Mouse (Mus musculus): Measurements from ENCODE around the gene D5Ertd579e. TPM values are rescaled to one million over a fixed set of nuclear protein-coding genes. Genes with fewer than 3 reads are reported as not detected.

The D5Ertd579e gene
- polyA plus RNA-seq, 1 experiment, result 8.6 TPM

- Histone ChIP-seq H3K4me3 (ENCODE audit: insufficient read depth, poor library complexity, severe bottlenecking) (no peak overlapping the region), H3K79me3 (ENCODE audit: low read depth) (no peaks in the 10 kb centered on the region), H3K27me3 (ENCODE audit: control insufficient read depth, insufficient read depth, insufficient read length) (no peaks in the 10 kb centered on the region), H3K36me3 (ENCODE audit: control insufficient read depth, insufficient read depth) (no peaks in the 10 kb centered on the region), H3ac (ENCODE audit: control insufficient read depth, insufficient read length, low read depth) (no peak overlapping the region), H3K79me2 (ENCODE audit: control insufficient read depth, insufficient read depth) (no peaks in the 10 kb centered on the region)
- no peak for TF ChIP-seq MAX (IDR thresholded peaks at IDR 0.05)
- no peak for TF ChIP-seq CEBPB (IDR thresholded peaks at IDR 0.05; ENCODE audit: low read depth)
- TF ChIP-seq MYOG (IDR thresholded peaks at IDR 0.05; ENCODE audit: control insufficient read depth, extremely low read depth, insufficient read length), result no peak
- TF ChIP-seq USF1 (IDR thresholded peaks at IDR 0.05; ENCODE audit: low read depth), result no peak
- TF ChIP-seq FOSL1 (IDR thresholded peaks at IDR 0.05; ENCODE audit: insufficient read depth, low read length, poor library complexity, severe bottlenecking), result no peak
Observed at GRCm38 (mm10) chr5:36736009-36736408, 40.2 kb upstream of the D5Ertd579e start.

DNA sequence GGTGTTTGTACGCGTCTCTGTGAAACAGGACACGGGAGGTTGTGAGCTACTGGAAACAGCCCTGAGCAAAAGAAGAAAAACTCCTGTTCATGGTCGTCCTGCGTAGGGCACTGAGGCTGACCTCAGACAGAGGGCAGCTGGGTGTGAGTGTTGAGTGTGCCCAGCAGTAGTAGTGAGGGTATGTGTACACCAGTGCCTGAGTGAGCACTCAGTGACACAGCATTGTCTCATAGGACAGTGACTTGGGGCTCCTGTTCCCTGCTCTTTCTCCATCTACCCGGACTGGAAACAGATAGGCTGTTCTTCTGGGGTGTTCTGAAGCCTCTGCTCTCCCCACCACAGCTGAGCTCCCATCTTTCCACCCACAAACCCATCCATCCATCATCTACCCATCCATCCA lies 39.3 kb upstream of the D5Ertd579e start:
- Histone ChIP-seq H3ac (ENCODE audit: control insufficient read depth, insufficient read length, low read depth) (no peak overlapping the region), H3K27me3 (ENCODE audit: control insufficient read depth, insufficient read depth, insufficient read length) (no peaks in the 10 kb centered on the region), H3K79me3 (ENCODE audit: low read depth) (no peaks in the 10 kb centered on the region), H3K79me2 (ENCODE audit: control insufficient read depth, insufficient read depth) (no peaks in the 10 kb centered on the region), H3K4me3 (ENCODE audit: insufficient read depth, poor library complexity, severe bottlenecking) (no peak overlapping the region), H3K36me3 (ENCODE audit: control insufficient read depth, insufficient read depth) (no peaks in the 10 kb centered on the region)
- no peak for TF ChIP-seq USF1 (IDR thresholded peaks at IDR 0.05; ENCODE audit: low read depth)
- no peak for TF ChIP-seq MYOD1 (IDR thresholded peaks at IDR 0.05; ENCODE audit: control insufficient read depth, insufficient read length, low read depth)

DNA sequence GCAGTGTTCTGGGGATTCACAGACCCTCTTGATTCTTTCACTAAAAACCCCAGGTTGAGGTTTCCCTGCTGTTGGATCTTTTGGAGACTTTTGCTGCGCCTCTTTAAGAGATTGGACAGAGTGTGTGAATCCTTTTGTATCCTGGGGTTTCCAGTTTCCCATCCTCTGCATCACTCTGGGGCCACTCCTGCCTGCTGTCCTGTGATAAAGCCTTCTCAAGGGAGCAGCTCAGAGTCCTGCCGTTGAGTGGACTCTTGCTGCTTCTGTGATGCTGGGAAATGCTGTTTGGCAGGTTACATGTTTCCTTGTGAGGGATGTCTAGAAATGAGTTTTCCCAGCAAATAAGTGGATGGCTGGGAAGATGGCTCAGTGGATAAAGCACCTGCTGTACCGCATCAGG lies 37.6 kb upstream of the D5Ertd579e start:
- TF ChIP-seq MYOG (IDR thresholded peaks at IDR 0.05; ENCODE audit: control insufficient read depth, extremely low read depth, insufficient read length) (no peak), MYOD1 (IDR thresholded peaks at IDR 0.05; ENCODE audit: control insufficient read depth, insufficient read length, low read depth) (no peak), USF1 (IDR thresholded peaks at IDR 0.05; ENCODE audit: low read depth) (no peak), FOSL1 (IDR thresholded peaks at IDR 0.05; ENCODE audit: insufficient read depth, low read length, poor library complexity, severe bottlenecking) (no peak), CTCF (IDR thresholded peaks at IDR 0.05; ENCODE audit: control insufficient read depth, insufficient read depth, insufficient read length) (no peak), MAX (IDR thresholded peaks at IDR 0.05) (no peak), CEBPB (IDR thresholded peaks at IDR 0.05; ENCODE audit: low read depth) (no peak)
- Histone ChIP-seq H3K36me3 (ENCODE audit: control insufficient read depth, insufficient read depth) (no peaks in the 10 kb centered on the region), H3K27me3 (ENCODE audit: control insufficient read depth, insufficient read depth, insufficient read length) (no peaks in the 10 kb centered on the region), H3K79me3 (ENCODE audit: low read depth) (no peaks in the 10 kb centered on the region), H3ac (ENCODE audit: control insufficient read depth, insufficient read length, low read depth) (no peak overlapping the region), H3K4me3 (ENCODE audit: insufficient read depth, poor library complexity, severe bottlenecking) (no peak overlapping the region), H3K79me2 (ENCODE audit: control insufficient read depth, insufficient read depth) (no peaks in the 10 kb centered on the region)

- no peaks in the 10 kb centered on the region for H3K79me2 ChIP-seq (ENCODE audit: control insufficient read depth, insufficient read depth)
- H3K27me3 ChIP-seq (ENCODE audit: control insufficient read depth, insufficient read depth, insufficient read length), result no peaks in the 10 kb centered on the region
- no peak overlapping the region for H3K4me3 ChIP-seq (ENCODE audit: insufficient read depth, poor library complexity, severe bottlenecking)
- no peaks in the 10 kb centered on the region for H3K36me3 ChIP-seq (ENCODE audit: control insufficient read depth, insufficient read depth)
- H3ac ChIP-seq (ENCODE audit: control insufficient read depth, insufficient read length, low read depth), result no peak overlapping the region
- H3K79me3 ChIP-seq (ENCODE audit: low read depth), result no peaks in the 10 kb centered on the region
- no peak for TF ChIP-seq USF1 (IDR thresholded peaks at IDR 0.05; ENCODE audit: low read depth)
- no peak for TF ChIP-seq FOSL1 (IDR thresholded peaks at IDR 0.05; ENCODE audit: insufficient read depth, low read length, poor library complexity, severe bottlenecking)
- no peak for TF ChIP-seq CTCF (IDR thresholded peaks at IDR 0.05; ENCODE audit: control insufficient read depth, insufficient read depth, insufficient read length)
- no peak for TF ChIP-seq MAX (IDR thresholded peaks at IDR 0.05)
- no peak for TF ChIP-seq MYOD1 (IDR thresholded peaks at IDR 0.05; ENCODE audit: control insufficient read depth, insufficient read length, low read depth)
- TF ChIP-seq MYOG (IDR thresholded peaks at IDR 0.05; ENCODE audit: control insufficient read depth, extremely low read depth, insufficient read length), result no peak
- no peak for TF ChIP-seq CEBPB (IDR thresholded peaks at IDR 0.05; ENCODE audit: low read depth)
Observed at GRCm38 (mm10) chr5:36731901-36732652, 36.3 kb upstream of the D5Ertd579e start.

DNA sequence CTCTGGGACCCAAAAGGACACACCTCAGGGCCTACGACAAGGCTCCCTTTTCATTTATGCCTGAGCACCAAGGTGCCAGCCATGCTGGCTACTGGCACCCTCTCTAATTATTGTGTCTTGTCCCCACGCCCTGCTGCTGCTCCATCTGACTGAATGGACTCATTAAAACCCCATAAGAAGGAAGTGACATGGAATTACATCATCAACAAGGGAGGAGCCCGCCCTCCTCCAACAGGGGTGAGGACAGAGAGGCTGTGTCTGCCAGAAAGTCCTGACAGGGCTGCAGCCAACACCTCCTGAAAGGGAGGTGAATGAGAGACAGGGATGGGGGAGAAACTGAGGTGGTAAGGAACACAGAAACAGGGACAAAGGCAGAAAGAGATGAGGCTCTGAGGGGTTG lies 34.9 kb upstream of the D5Ertd579e start:
- Histone ChIP-seq H3K4me3 (ENCODE audit: insufficient read depth, poor library complexity, severe bottlenecking) (no peak overlapping the region), H3K79me3 (ENCODE audit: low read depth) (no peaks in the 10 kb centered on the region), H3K36me3 (ENCODE audit: control insufficient read depth, insufficient read depth) (no peaks in the 10 kb centered on the region), H3K27me3 (ENCODE audit: control insufficient read depth, insufficient read depth, insufficient read length) (no peaks in the 10 kb centered on the region), H3K79me2 (ENCODE audit: control insufficient read depth, insufficient read depth) (no peaks in the 10 kb centered on the region), H3ac (ENCODE audit: control insufficient read depth, insufficient read length, low read depth) (no peak overlapping the region)
- no peak for TF ChIP-seq MAX (IDR thresholded peaks at IDR 0.05)
- TF ChIP-seq FOSL1 (IDR thresholded peaks at IDR 0.05; ENCODE audit: insufficient read depth, low read length, poor library complexity, severe bottlenecking), result no peak
- TF ChIP-seq USF1 (IDR thresholded peaks at IDR 0.05; ENCODE audit: low read depth), result no peak
- TF ChIP-seq CTCF (IDR thresholded peaks at IDR 0.05; ENCODE audit: control insufficient read depth, insufficient read depth, insufficient read length), result no peak

GRCm38 (mm10) chr5:36729923-36730322 lies 34.1 kb upstream of the D5Ertd579e start:
- no peak overlapping the region for H3ac ChIP-seq (ENCODE audit: control insufficient read depth, insufficient read length, low read depth)
- no peaks in the 10 kb centered on the region for H3K27me3 ChIP-seq (ENCODE audit: control insufficient read depth, insufficient read depth, insufficient read length)
- no peaks in the 10 kb centered on the region for H3K79me3 ChIP-seq (ENCODE audit: low read depth)
- H3K79me2 ChIP-seq (ENCODE audit: control insufficient read depth, insufficient read depth), result no peaks in the 10 kb centered on the region
- H3K36me3 ChIP-seq (ENCODE audit: control insufficient read depth, insufficient read depth), result no peaks in the 10 kb centered on the region
- TF ChIP-seq MAX (IDR thresholded peaks at IDR 0.05) (no peak), MYOG (IDR thresholded peaks at IDR 0.05; ENCODE audit: control insufficient read depth, extremely low read depth, insufficient read length) (no peak), CEBPB (IDR thresholded peaks at IDR 0.05; ENCODE audit: low read depth) (no peak), MYOD1 (IDR thresholded peaks at IDR 0.05; ENCODE audit: control insufficient read depth, insufficient read length, low read depth) (no peak), FOSL1 (IDR thresholded peaks at IDR 0.05; ENCODE audit: insufficient read depth, low read length, poor library complexity, severe bottlenecking) (no peak), CTCF (IDR thresholded peaks at IDR 0.05; ENCODE audit: control insufficient read depth, insufficient read depth, insufficient read length) (no peak), USF1 (IDR thresholded peaks at IDR 0.05; ENCODE audit: low read depth) (no peak)
- H3K4me3 ChIP-seq (ENCODE audit: insufficient read depth, poor library complexity, severe bottlenecking), result no peak overlapping the region

Data from C2C12 (cell line).